Mouse (Mus musculus): ENCODE measurements around the gene Xrcc2.

The Xrcc2 gene

DNA sequence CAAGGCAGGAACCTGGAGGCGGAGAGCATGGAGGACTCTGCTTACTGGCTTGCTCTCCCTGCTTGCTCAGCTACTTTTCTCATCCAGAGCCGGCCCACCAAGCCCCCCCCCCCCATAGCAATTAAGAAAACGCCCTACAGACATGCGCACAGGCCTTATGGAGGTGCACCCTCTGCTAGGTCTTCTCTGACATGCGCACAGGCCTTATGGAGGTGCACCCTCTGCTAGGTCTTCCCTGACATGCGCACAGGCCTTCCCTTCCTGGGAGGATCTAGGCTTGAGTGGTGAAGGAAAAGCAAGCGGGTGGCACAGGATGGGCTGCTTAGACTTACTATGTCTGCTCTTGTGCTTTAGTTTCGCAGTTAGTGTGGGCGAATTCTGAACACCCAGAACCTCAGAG lies 37.3 kb downstream of the Xrcc2 start:
- DNase-seq = no peak

DNA sequence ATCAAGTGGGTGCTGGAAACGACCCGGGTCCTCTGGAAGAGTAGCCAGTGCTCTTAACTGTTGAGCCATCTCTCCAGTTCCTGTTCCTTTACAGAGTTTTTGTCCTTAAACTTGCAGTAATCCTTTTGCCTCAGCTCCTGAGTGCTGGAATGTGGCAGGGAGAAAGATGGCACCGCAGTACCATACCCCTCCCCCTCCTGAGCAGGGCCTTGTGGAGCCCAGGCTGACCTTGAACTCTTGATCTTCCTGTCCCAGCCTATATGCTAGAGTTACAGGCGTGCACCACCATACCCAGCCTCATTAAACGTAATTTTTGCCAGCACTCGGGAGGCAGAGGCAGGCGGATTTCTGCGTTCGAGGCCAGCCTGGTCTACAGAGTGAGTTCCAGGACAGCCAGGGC lies 38.9 kb downstream of the Xrcc2 start:
- DNase-seq = no peak

DNA sequence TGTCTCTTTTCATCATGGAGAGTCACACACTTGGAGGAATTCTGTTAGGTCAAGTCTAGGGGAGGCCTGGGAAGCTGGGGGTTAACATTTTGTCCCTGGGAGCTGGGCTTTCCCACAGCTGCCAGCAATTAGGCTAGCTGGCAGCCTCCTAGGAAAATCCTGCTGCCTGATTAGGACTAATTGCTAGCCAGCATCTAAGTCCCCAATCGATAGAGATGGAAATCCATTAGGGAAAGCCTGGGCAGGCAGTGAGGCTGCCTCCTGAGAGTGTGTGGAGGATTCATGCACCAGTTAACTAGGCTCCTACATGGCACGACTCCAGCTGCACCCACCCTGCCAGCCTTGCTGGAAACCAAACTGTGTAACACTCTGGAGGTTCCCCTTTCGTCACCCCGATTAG lies 39.5 kb downstream of the Xrcc2 start:
- no peak for DNase-seq

DNA sequence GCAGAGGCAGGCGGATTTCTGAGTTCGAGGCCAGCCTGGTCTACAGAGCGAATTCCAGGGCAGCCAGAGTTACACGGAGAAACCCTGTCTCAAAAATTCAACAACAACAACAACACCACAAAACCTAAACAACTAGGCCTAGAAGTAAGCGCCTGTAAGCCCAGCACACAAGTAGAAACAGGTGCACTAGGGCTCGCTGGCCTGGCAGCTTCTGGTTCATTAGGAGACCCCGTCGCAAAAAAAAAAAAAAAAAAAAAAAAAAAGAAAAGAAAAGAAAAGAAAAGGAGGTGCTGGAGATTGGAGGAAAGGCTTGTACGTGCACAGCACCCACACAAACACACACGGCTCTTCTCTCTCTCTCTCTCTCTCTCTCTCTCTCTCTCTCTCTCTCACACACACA lies 40.1 kb downstream of the Xrcc2 start:
- no peak for DNase-seq

DNA sequence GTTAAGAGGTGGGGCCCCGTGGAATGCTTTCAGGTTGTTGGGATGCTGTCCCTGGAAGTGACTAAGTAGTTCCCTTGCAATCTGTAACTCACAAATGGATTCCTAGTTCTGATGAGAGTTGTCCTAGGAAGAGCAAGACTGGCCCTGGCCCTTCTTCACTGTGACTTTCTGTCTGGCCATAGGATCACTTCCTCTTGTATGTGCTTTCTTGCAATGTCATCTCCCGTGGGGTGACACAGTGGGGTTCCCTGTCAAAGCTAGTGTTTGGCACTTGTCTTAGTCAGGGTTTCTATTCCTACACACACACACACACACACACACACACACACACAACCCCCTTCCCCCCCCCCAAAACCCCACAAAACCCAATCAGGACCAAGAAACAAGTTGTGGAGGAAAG lies 42.5 kb downstream of the Xrcc2 start:
- DNase-seq = no peak

DNA sequence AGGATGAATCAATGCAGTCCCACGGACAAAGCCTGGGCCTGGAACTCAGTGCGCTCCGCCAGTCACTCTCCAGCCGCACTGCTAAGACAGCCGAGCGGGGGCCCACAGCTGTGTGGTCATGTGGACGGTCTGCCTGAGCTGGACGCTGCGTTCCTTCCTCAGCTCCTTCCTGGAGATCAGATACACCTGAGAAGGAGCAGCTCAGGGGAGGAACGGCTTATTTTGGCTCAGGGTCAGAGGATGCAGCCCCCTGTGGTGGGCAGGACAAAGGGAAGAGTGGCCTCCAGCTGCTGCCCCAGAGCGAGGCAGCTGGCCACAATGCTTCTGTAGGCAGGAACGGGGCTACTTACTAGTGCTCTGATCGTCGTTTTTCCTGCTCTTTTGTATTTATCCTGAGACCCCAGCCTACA lies 51.0 kb downstream of the Xrcc2 start:
- DNase-seq = no peak

DNA sequence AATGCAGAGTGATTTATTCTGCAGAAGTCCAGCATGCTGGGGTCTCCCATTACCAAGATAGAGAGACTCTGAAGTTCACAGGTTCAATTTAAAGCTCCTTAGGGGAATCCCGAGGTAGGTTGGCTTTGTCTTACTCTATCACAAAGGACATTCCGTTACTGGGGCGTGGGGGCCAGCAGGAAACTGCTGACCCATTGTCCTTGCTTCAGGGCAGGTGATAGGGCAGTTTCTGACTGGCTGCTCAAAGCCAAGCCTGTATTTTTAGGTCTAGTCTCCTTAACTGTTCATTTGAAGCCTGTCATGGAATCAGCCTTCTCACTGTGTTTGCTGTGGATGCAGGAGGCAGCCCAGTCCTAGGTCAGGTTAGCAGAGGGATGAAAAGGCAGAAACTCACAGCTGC lies 52.2 kb downstream of the Xrcc2 start:
- no peak for DNase-seq

DNA sequence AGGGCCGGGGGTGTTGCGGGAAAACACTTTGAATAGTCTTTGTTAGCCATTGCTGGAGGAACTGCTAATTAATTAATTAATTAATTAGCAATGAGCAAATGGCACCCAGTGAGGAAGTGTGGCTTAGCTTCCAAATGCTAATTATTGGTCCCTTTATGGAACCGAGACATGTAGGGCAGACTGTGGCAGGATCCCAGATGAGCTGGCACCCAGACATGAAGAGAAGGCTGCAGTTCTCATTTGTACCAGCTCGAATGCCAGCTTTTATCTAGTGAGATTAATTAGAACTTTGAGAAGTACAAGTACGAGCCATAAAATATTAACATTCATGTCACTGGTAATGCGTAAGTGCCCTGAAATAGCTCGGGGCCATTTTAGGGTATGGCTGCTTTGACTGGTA lies 53.2 kb downstream of the Xrcc2 start:
- DNase-seq = no peak

DNA sequence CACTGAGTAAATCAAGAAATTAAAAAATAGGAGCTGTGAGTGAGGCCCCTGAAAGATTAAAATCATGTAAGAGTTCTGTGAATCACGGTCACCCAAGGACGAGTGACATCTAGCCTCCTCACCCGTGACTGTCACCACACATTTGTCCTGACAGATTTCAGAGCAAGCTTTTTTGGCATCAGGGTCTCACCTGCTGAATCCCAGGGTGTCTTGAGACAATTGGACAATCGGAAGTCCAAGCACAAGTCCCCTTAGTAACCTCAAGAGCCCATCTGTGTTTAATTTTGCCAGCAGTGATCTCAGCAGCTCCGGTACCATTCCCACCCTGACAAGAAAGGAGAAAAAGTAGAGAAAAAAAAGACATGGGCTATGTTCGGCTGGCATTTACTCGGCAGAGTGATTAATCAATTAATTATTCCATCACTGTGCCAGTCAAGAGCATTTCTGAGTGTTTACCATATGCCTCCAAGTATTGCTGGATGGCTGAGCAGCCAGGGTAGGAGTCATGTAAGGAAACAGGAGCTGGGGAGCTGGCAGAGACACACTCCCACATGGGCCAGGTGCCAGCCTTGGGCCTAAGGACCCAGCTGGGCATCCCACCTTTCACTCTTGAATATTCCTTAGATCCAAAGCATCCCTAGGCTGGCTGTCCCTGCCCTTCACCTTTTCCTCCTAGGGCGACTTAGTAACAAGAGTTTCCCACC lies 59.8 kb downstream of the Xrcc2 start:
- DNase-seq = no peak

DNA sequence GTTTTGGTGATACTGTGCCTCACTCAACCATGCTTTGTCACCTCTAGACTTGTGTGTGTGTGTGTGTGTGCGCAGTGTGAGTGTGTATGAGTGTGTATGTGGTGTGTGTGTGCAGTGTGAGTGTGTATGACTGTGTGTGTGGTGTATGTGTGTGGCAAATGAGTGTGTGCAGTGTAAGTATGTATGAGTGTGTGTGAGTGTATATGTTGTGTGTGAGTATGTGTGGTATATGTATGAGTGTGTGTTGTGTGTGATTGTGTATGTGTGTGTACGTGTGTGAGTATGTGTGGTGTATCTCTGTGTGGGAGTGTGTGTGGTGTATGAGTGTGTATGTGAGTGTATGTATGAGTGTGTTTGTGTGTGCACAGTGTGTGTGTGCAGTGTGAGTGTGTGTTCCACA lies 61.1 kb downstream of the Xrcc2 start:
- no peak for DNase-seq

DNA sequence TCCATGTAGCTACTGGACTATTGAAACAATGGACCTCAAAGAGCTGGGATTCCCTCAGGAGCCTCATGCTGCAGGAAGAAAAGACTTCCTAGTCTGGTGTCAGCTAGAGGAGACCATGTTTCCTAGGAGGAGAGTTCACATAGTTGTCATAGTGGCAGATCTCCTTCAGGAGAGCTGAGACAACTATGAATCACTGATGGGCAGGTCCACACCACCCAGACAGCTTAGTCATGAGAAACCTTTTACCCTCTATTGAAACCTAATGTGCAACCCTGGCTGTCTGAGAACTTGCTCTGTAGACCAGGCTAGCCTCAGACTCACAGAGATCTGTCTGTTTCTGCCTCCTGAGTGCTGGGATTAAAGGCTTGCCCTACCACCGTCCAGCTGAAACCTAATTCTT lies 62.9 kb downstream of the Xrcc2 start:
- DNase-seq = no peak
